Mouse (Mus musculus) fat pad, adult 2 months (tissue): ENCODE results near the gene Arih1.
A peak's percentile ranks its signal among the peaks of the same experiment; 100 is the strongest.

Source experiments
- DNase-seq: peaks from one replicate; pipeline ENCODE4 v3.0.0-alpha.2; 2011; ENCODE audit warnings: low read depth, low spot score; ENCODE audit errors: extremely low read depth

Arih1 gene

DNA sequence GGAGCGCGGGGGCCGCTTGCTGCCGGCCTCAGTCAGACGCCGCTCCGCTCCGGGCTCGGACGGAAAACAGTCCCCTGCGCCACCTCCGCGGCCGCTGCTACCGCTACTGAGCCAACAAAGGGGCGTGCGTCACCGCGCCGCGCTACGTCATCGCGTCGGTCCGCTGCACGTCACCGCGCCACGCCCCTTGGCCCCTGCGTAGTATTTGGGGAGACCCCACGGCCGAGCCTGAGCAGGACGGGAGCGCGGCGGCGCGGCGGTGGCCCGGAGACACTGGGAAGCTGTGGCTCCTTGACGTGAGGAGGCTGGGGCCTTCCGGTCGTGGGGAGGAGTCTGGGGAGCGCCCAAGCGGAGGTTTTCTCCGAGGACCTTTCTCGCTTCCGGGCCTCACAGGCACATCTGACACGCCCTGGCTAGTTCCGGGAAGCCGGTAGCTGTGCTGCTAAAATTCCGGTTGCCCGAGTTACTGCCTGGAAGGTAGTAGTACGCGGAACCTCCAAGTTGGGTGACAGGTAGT lies at the start of gene Arih1:
TSS of gene Arih1 (minus strand) at position 70 of the 517 bp plus-strand sequence.
- DNase-seq = peak; percentile 42

DNA sequence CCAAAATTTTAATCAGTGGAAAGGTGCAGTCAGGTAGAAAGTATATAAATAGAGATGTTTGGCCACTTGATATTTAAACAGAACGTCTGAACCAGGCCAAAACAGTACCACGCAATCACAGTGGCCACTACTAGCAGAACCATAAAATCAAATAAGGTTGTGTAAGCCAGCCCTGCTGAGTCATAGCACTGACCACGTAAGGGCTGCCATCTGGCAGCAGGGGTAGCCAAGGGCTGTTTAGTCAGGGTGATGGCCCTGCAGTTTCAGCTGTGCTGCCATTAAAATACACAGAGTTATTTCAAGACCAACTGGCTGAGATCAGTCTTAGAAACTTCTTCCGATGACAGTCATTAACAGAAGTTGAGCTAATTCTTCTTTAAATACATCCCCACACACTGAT lies 47.5 kb upstream of the Arih1 start:
- no peak for DNase-seq

DNA sequence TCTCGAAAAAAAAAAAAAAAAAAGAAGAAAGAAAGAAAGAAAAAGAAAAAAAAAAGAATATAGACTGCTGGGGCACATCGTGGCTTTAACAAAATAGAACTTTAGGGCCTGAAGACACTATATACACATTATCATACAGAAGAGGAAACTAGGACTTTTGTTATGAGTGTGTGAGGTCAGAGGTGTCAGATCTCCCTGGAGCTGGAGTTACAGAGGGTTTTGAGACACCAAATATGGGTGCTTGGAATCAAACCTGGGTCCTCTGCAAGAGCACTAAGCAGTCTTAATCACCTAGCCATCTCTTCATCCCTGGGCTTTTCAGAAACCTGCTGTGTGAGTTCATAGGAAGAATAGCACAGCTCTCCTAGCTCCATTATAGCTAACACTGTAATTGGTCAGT lies 47.0 kb upstream of the Arih1 start:
- DNase-seq = no peak

DNA sequence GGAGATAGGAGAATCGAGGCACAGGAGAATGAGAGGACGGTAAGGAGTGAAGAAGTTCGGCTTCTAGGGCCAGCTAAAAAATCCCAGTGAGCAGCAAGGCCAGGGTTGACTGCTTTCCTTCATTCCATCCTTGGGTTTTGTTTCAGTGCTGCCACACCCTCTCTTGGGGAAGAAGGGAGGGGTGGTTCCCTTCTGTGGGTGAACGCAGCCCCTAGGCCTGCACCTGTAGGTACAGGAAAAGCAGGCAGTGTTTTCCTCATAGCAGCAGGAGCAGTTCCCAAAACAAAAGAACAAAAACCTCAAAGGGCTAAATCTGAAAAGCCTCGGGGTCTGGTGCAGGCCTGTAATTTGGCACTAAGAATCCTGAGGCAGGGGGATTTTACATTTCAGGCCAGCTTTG lies 45.2 kb upstream of the Arih1 start:
- DNase-seq = no peak

DNA sequence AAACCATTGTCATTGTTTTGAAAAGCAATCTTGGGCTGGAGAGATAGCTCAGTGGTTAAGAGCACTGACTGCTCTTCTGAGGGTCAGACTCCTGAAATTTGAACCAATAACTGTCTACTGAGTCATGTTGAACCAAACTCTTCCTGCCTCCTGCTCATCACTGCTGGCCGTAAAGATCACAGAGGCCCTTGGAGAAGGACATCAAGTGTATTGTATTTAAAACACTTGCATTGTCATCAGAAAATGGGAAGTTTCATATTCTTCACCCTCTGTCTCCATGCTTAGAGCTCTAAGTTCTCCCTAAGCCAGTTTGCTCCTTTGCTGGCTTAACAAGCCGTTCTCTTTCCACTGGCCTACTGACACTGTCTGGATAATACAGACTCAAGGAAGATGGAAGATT lies 41.9 kb upstream of the Arih1 start:
- DNase-seq = no peak

DNA sequence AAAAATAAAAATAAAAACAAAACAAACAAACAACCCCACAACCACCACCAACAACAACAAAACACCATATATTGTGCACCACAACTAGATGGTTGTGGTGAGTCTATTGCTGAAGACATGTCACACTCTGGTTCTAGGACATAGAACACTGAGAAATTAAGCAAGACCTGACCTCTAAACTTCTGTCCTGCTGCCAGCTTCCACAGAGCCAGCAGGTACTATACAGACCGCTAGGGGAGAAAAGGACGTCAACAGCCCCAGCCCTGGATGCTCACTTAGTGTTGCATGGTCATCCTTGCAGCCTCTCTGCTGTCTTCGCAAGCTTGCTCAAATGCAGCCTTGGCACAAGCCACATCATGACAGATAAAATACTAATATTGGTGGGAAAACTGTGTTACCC lies 41.2 kb upstream of the Arih1 start:
- DNase-seq = no peak

DNA sequence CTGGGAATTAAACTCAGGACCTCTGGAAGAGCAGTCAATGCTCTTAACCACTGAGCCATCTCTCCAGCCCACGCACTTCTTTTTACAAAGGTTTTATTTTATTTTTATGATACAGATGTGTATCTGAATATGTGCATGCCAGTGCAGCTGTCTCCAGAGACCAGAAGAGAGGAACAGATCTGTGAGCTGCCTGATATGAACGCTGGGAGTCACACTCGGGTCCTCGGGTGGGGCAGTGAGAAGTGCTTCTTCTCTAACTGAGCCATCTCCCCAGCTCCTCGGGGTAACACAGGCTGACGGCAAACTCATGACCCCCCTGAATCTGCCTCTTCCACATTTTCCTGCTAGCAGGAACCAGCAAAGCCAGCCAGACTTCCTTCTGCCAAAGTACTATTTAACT lies 40.3 kb upstream of the Arih1 start:
- DNase-seq = no peak

DNA sequence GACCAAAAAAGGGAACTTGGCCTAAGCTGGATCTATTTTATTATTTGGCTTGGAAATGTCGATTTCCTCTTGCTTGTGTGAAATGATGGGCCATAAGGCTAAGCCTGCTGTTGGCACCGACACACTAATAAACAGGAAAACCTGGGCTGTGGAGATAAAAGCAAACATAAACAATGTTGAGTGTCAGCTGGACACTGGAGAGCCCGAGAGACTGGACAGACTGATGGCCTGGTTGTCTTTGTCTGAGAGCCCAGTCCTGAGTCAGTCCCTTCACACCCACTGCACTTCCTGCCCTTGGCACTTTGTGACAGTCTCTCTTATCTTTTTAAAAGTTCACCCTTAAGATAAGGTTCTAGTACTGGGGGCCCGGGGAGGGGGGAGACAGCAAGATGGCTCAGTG lies 36.5 kb upstream of the Arih1 start:
- no peak for DNase-seq

DNA sequence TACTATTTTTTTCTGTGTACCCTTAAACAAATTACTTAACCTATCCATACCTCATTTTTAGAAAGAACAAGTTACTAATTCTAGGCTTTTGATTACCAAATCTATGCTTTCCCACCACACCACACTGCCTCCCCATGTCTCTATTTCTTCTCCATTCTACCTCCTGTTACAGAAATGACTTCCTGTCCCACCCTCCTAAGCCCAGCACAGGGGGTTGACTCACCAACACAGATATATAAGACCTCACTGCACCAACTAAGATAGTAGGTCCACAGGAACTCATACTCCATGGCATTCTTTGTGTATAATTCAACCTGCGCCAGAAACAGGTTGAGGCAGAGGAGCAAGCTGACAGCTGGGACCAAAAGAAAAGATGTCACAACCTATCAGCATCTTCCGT lies 33.0 kb upstream of the Arih1 start:
- DNase-seq = no peak

DNA sequence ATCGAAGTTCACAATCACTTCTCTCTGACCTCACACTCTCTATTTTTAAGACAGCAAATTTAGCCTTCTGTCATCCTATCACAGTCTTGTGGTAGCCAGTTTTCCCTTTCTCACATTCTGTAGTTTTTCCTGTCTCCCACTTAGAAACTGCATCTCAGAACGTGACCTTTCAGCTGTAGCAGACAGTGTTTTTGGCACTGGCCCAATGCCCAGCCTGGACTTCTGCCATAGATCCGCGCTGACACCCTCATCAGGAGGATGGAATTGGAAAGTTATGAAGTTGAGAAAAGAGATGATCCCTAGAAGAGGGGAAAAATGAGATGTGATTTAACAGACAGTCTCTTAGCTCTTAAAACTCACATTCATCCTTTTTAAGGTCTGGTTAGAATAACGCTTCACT lies 32.6 kb upstream of the Arih1 start:
- DNase-seq = no peak

DNA sequence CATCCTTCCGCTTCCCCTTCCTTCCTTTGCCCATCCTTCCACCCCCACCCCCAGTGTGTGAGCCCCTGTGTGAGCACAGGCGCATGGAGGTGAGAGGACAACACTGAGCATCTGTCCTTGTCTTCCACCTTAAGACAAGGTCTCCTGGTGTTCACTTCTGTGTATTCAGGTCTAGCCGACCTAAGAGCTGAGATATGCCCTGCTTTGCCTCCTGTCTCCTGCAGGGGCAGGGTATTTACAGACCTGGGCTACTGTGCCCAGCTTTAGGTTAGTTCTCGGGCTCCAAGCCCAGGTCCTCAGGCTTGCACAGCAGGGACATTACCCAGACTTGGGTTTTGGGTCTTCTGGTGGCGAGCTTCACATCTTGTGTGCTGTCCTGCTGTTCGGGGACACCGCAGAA lies 30.7 kb upstream of the Arih1 start:
- DNase-seq = no peak

DNA sequence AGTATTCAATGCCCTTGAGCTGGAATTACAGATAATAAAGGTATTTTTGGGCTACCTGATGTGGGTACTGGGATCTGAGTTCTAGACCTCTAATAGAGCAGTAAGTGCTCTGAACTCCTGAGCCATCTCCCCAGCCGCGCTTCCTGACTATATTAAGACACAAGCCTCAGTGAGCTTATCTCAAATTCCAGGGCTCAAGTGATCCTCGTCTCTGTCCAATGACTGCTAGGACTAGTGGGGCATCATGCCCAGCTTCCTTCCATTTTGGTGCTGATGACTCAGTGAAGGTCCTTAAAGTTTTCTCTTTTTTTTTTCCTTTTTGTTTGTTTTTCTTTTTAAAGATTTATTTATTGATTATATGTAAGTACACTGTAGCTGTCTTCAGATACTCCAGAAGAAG lies 28.7 kb upstream of the Arih1 start:
- no peak for DNase-seq

DNA sequence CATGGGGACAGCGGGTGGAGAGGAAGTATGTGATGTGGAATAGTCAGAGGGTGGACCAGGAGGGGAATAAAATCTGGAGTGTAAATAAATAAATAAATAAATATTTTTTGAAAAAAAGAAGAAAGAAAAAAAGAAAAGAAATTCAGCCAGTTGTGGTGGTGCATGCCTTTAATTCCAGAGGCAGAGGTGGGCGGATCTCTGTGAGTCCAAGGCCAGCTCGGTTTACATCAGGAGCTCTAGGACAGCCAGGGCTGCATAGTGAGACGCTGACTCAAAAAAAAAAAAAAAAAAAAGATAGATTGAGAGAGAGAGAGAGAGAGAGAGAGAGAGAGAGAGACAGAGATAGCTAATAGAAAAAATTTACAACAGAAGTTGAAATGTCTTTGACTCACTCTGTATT lies 26.0 kb upstream of the Arih1 start:
- DNase-seq = no peak

DNA sequence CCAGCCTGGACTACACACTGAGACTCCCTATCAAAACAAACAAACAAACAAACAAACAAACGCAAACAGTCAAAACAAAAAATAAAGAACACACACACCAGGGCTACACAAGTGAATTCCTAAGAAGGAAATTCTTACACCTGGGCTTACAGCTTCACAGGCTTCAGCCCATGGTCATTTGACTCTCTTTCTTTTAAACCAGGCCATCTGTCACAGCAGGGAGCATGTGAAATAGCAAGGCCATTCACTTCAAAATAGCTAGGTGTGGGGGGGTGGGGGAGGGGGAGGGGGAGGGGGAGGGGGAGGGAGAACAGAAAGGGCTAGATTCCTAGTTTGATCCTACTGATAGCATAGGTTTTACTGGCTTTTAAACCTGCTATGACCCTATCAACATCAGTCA lies 21.7 kb upstream of the Arih1 start:
- DNase-seq = no peak

DNA sequence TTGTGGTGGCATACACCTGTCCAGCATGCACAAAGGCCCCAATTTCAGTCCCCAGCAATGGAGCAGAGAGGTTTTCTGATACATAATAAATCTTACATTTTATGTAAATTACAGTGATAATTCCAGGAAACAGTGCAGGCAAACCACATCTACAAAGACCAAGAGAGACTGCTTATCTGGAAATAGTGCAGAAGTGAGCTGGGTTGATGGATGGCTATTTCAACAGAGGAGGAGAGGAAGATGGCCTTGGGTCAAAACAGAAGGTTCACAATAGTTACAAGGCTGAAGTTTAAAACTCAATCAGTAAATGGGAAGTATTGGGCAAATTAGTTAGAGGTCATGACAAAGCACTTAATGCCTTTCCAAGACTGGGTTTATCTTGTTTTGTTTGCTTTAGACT lies 913 bp upstream of the Arih1 start:
- DNase-seq = no peak

DNA sequence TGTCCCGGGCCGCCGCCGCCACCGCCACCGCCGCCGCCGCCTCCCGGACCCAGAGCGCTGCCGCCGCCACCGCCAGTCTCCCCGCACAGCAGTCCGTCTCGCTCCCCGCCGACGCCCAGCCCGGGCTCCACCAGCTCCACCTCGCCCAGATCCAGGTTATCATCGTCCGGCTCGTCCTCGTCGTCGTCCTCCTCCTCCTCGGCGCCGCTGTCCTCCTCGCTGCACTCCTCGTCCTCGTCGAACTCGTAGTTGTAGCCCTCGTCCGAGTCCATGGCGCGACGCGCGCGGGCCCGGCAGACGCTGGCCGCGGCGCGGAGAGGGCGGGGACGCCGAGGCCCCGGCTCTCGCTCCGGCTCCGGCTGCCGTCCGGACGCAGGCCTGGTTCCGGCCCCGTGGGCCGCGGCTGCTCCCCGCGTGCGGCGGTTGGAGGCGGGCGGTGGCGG lies 321 bp downstream of the Arih1 start:
- no peak for DNase-seq

DNA sequence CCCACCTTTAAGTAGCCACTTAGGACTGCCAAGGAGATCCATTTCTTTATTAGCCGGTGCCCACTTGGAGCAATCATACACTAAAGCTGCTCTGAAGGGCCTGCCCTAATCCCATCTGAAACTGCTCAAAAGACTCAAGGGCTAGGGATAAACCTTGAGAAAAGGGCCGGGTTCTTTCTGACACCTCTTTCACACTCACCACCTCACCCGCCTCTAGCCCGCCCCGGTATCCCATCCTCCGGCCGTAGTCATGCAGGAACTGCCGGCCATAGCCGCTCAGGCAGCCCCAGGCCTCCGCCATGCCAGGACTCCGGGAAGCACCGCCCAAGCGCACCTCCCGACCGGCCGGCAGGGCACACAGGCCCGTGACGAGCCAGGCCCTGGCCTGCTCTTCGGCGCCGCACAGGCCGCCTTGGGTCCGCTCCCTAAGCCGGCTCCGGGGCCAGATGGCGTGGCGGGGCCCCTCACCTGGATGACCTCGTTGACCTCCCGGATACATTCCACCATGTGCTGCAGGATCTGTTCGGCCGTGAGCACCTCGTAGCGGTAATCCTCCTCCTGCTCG lies 825 bp downstream of the Arih1 start:
- no peak for DNase-seq

DNA sequence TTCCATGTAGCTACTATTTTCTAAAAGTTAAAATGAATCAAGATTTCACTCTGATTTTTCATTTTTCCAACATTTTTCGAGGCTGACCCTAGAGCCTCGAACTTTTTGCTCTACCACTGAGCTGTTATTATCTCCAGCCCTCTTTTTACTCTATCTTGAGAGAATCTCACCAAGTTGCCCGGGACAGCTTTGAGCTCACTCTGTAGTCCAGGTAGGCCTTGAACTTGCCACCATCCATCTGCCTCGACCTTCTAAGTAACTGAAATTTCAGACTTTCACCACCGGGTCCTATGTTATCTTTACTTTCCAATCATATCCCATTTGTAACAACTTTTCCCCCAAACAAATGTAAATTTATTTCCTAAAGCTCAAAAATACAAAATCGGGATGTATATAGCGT lies 1.7 kb downstream of the Arih1 start:
- no peak for DNase-seq

DNA sequence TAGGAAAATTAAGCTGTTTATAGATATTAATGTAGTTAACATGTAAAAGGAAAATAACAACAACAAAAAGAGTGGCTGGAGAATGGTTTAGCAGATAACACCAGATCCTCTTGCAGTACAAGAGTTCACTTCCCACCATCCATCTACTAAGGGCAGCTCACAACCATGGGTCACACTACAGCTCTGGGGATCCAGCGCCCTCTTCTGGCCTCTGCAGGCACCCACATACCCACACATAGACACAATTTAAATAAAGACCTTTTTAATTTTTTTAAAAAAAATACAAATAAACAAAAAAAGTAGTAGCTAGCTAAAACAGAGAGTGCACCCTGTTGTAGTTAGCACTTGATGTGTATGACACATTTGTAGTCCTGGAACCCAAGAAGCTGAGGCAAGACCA lies 4.0 kb downstream of the Arih1 start:
- no peak for DNase-seq

DNA sequence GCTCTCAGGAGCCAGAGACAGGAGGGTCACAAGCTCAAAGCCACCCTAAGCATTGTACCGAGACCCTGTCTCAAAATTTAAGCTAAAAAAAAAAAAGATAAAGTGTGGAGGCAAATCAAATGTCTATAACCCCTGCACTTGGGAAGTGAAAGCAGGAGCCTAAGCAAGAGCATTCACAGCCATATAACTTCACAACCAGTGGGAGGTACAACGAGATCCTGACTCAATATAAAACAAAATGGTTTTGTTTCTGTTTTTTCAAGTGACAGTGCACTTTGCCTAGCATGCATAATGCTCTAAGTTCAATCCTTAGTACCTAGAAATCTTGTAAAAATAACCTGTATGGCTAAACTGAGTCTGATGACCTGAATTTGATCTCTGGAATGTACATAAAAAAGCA lies 9.8 kb downstream of the Arih1 start:
- DNase-seq = no peak

DNA sequence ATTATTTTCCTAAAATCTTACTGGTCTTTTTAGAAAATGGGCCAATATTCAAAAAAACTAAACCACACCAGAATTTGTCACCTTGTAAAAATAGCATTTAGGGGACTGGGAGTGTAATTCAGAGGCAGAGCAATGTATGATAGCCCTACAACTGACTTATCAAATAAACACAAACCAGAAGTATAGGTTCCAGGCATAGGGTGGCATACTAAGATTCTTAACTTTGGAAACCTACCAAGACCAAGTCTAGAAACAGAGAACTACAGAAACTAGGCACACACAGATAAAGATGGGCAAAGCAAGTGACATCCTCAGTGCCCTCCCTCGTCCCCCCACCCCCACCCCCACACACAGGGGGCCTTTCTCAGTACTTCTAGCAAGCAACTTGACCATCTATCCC lies 11.6 kb downstream of the Arih1 start:
- DNase-seq = no peak

DNA sequence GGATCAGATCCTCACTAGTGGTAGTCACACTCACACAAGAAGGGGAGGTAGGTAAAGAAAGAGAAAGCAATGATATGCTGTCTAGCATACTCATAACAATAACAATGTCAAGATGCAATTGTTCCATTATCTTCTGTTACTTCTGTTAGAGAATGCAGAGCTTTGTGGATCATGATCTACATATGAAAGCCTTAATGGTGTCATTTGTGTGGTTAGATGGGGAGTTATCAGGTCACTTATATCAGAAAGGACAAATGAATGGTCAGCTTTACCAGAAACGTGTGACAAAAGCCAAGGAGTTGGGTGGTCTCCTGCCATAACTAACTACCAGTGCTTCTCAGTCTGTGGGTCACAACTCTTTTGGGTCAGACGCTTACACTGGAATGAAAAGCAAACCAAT lies 13.2 kb downstream of the Arih1 start:
- no peak for DNase-seq

DNA sequence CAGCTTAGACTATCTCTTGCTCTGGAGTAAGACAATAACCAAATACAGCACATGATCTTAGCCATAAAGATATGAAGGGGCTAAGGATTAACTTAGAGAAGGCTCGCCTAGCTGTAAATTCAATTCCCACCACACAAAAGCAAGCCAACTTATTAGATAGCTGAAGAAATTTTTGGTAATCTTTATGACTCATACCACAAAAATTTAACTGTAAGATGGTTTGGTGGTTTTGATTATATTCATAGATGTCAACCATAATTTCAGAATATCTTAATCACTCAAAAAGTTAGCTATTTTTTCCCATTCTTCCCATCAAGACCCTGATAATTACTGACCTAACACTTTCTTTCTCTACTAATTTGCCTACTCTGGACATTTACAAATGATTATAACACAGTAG lies 17.0 kb downstream of the Arih1 start:
- no peak for DNase-seq

DNA sequence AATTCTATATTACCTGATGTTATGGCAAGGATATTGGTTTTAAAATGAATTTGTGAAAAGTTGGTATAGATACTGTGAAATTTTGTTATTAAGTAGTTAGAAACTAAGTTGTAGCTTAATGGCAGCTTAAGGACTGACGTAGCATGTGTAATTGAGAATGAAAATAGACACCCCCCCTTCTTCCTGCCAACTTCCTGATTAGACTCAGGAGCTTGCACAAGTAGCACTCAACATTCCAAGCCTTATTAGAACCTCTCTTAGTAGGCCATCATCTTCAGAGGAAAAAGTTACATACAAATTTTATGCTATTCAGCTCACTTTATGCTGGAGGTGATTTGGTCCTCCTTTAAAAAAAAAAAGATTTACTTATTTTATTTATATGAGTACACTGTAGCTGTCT lies 22.1 kb downstream of the Arih1 start:
- no peak for DNase-seq
